Mouse (Mus musculus) bone marrow macrophage, adult 2 months (primary cell): ENCODE measurements around the gene Ccsap.

Experiments
- CTCF ChIP-seq: IDR thresholded peaks from 2 replicates; pipeline ENCODE4 v1.5.1; 2012; ENCODE audit warnings: low read depth, mild to moderate bottlenecking, low read length, moderate library complexity
- POLR2A ChIP-seq: IDR thresholded peaks from 2 replicates; pipeline ENCODE4 v1.6.1; 2012; ENCODE audit warnings: mild to moderate bottlenecking, low read depth, low read length, borderline replicate concordance

DNA sequence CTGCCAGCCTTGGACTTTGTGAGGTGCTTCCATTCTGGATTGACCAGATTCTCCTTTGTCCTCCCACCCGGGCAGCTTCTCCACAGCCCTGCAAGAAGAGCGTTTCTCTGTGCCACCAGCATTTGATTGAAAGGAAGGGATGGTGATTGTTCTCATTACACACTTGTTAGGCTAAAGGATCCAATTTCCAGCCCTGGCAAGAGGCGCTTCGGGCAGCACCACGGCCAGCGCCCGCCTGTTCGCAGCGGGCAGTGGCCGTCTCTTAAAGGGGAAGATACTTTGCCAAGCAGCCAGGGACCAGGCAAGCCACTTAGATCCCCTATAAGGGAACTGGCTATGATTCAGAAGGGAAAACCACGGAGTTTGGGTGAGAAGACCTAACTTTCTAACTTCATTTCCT lies 31.3 kb upstream of the Ccsap start:
- TF ChIP-seq POLR2A (no peak), CTCF (no peak)
